Mouse (Mus musculus) heart, postnatal 36 days (tissue): ENCODE measurements around the gene Tet2. TPM values are rescaled to one million over a fixed set of nuclear protein-coding genes. Genes with fewer than 3 reads are reported as not detected.

ENCODE experiments used
- DNase-seq, 2 experiments: peaks; one replicate each; pipeline ENCODE4 v3.0.0; 2021 to 2022
- intact Hi-C: fragments of 180-260 bp; cut with DNase I; formaldehyde crosslinking; loops from one replicate; pipeline ENCODE4 v1.15.1; 2025
- total RNA-seq, 2 experiments: library from RNA; stranded (reverse); gene quantifications; 2 replicates each; pipeline ENCODE4 v1.2.3; 2021

Gene Tet2
- total RNA-seq, 2 experiments from 2014 or later, result 17.0 to 22.7 TPM

- intact Hi-C loops, result no loop called here
- DNase-seq, result no peak
These were observed 20.4 kb downstream of the Tet2 start for GRCm38 (mm10) chr3:133524341-133525050.

GRCm38 (mm10) chr3:133523191-133523590 lies 21.7 kb downstream of the Tet2 start:
- intact Hi-C loops, result no loop called here
- DNase-seq, result no peak

GRCm38 (mm10) chr3:133522289-133522688 lies 22.6 kb downstream of the Tet2 start:
- DNase-seq, result no peak
- intact Hi-C loops, result no loop called here

GRCm38 (mm10) chr3:133518801-133519200 lies 26.1 kb downstream of the Tet2 start:
- intact Hi-C loops, result loop anchor here (10.0 kb wide), 2 partner anchors 204 to 834 kb away; partner anchors contain the start of genes Aimp1, Ppa2 and Tbck
- no peak for DNase-seq

GRCm38 (mm10) chr3:133518116-133518515 lies 26.8 kb downstream of the Tet2 start:
- no peak for DNase-seq
- intact Hi-C loops, result loop anchor here (10.0 kb wide), 2 partner anchors 203 to 833 kb away; partner anchors contain the start of genes Aimp1, Ppa2 and Tbck

DNA sequence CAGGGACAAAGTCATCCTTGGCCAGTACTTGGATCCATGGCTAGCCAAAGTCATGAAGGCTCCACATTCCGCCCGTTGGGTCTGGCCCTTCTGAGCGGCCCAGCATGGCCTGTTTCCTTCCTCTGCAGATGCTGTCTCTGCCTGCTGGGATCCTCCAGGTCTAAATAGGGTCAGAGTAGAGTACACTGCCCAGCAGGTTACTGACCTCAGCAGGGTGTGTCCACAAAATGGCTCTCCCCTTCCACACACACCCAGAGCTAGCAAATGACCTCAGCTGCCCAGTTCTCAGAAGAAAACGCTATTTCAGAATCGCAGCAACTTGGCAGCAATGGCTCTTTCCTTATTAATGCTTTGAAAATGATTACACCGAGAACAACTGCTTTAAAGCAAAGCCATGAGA lies 27.5 kb downstream of the Tet2 start:
- DNase-seq, result peak; percentile 16 to 19
- intact Hi-C loops, result loop anchor here (10.0 kb wide), 2 partner anchors 203 to 833 kb away; partner anchors contain the start of genes Aimp1, Ppa2 and Tbck

DNA sequence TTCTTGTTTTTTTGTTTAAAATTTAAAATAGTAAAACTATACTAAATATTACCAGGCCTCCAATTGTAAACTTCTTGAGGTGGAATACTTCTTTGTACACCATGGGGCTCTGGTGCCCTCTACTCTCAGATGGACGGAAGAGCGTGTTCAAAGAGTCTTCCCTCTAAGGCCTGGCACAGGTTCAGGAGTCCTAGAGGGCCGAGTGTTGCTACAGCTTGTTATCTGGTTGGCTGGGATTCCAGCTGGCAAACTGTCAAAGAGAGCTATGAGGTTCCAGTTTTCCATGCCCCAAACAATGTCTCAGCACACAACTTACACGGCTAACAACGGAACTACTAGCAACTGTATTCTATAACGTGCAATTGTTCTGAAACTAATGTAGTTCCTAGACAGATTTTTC lies 28.8 kb downstream of the Tet2 start:
- peak; percentile 78 to 81 for DNase-seq
- intact Hi-C loops, result loop anchor here (10.0 kb wide), 2 partner anchors 201 to 831 kb away; partner anchors contain the start of genes Aimp1, Ppa2 and Tbck

GRCm38 (mm10) chr3:133515204-133515969 lies 29.6 kb downstream of the Tet2 start:
- no peak for DNase-seq

GRCm38 (mm10) chr3:133514290-133514689 lies 30.6 kb downstream of the Tet2 start:
- DNase-seq, result no peak
- intact Hi-C loops, result loop anchor here (10.0 kb wide), 2 partner anchors 199 to 829 kb away; partner anchors contain the start of genes Aimp1, Ppa2 and Tbck

More at GRCm38 (mm10) chr3:133515204-133515969, 29.6 kb downstream of the Tet2 start:
- intact Hi-C loops, result loop anchor here (10.0 kb wide), 2 partner anchors 201 to 831 kb away; partner anchors contain the start of genes Aimp1, Ppa2 and Tbck

- intact Hi-C loops, result loop anchor here (10.0 kb wide), 2 partner anchors 199 to 829 kb away; partner anchors contain the start of genes Aimp1, Ppa2 and Tbck
- no peak for DNase-seq
These were observed 31.5 kb downstream of the Tet2 start for GRCm38 (mm10) chr3:133513475-133513874.

- intact Hi-C loops, result loop anchor here (10.0 kb wide), 2 partner anchors 196 to 826 kb away; partner anchors contain the start of genes Aimp1, Ppa2 and Tbck
- no peak for DNase-seq
These were observed 34.6 kb downstream of the Tet2 start for GRCm38 (mm10) chr3:133510368-133510767.

GRCm38 (mm10) chr3:133509796-133510195 lies 35.1 kb downstream of the Tet2 start:
- intact Hi-C loops, result loop anchor here (10.0 kb wide), 2 partner anchors 195 to 825 kb away; partner anchors contain the start of genes Aimp1, Ppa2 and Tbck

DNA sequence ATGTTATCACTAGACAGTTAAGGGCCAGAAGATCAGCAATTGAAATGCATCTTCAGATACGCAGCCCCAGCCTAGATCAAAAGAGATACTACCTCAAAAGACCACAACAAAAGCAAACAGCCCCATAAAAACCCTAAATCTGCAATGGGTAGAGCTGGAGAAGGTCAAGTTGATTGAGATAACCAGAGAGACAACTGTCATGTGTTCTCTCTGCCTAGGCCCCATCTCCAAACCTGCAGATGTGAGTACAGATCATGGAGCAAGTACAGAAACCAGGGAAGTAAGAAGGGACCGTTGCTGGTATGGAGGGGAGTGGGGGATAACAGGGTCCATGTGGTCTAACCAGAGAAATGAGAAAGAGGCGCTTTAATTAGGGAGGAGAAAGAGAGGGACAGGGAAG lies 36.1 kb downstream of the Tet2 start:
- intact Hi-C loops, result no loop called here
- DNase-seq, result no peak

More at GRCm38 (mm10) chr3:133509796-133510195, 35.1 kb downstream of the Tet2 start:
- DNase-seq, result no peak

GRCm38 (mm10) chr3:133506289-133506954 lies 38.5 kb downstream of the Tet2 start:
- intact Hi-C loops, result no loop called here
- no peak for DNase-seq

DNA sequence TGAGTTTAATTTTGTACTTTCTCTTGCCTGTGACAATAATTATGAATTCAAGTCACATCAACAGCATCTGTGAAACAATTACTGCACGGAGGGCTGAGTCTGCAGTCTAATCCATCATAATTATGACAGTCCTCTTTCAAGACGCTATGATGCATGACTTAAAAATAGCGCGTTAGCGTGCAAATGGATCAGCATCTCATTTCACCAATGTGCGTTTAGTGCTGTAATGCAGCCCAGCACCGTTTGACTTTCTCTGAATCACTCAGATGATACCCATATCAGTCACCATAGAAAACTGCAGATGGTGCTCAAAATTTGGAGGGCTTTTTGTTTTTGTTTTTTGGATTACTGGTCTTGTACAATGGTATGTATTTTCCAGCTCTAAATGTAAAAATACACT lies 48.0 kb downstream of the Tet2 start:
- intact Hi-C loops, result no loop called here
- no peak for DNase-seq

GRCm38 (mm10) chr3:133491370-133491769 lies 53.6 kb downstream of the Tet2 start:
- intact Hi-C loops, result no loop called here
- DNase-seq, result no peak

DNA sequence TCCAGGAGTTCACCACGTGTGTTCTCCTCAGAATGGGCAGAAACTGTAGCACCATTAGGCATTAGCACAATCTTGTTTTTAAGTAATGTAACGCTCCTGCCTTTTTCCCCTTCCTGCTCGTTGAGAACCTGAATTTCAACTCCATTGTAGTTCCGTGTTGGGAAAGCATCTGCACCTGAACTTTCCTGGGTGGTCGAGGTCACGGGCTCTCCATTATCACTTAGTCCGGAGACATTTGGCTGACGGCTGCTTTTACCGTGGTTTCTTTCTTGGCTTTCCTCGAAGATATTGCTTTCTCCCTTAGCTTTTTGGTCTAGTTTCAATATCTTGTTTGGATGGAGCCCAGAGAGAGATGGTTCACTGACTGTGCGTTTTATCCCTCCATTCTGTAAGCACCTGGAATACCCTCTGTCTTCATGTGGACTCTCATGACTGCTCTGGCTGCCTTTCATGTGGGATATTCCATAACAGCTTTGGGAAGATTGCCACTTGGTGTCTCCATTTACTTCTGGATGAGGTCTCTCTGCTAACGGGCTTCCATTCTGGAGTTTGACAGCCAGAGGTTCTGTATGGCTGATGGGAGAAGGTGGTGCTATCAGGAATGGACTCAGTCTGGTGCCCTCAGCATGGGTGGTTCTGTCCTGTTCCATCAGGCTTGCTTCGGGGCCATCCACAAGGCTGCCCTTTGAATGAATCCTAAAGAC lies 56.8 kb downstream of the Tet2 start:
- intact Hi-C loops, result no loop called here
- DNase-seq, result no peak

DNA sequence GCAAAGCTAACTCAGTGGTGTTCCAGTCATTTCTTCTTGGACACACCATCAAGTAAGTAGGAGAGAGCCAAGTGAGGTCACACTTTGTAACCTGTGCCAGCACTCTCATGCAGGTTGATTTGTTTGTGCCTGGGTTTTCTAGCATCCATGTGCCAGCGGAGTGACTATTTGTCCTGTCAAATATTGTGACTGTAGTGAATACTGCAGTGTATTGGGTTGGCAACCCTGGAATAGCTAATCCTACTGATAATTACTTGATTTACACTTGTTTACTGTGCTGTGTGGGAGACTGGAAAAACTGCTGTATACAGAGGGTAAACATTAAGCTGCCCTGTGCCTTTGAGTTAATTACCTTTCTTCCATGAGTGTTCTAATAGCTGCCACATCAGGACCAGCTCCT lies 62.1 kb downstream of the Tet2 start:
- intact Hi-C loops, result no loop called here
- no peak for DNase-seq

GRCm38 (mm10) chr3:133478987-133479386 lies 66.0 kb downstream of the Tet2 start:
- intact Hi-C loops, result loop anchor here (5.0 kb wide), 1 partner anchor 118 kb away; no protein-coding TSS in a partner anchor
- DNase-seq, result no peak

DNA sequence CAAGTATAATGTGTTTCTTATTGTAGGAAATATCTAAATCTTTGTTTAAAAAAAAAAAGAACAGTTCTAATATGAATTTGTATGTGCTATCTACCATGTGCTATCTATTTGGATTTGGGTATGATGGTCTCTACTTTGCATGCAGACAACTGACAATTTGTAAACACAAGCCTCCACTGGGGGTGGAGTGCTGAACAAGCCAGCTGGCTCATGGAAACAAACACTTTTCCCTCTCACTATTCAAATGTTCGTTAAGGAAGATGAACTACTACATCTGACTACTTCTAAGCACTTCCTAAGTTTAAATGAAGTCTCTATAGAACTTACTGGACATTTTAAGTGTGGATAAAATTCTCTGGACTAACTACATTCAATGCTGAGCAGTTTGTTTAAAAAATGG lies 71.2 kb downstream of the Tet2 start:
- intact Hi-C loops, result no loop called here
- no peak for DNase-seq
